In the genomic region with DNA sequence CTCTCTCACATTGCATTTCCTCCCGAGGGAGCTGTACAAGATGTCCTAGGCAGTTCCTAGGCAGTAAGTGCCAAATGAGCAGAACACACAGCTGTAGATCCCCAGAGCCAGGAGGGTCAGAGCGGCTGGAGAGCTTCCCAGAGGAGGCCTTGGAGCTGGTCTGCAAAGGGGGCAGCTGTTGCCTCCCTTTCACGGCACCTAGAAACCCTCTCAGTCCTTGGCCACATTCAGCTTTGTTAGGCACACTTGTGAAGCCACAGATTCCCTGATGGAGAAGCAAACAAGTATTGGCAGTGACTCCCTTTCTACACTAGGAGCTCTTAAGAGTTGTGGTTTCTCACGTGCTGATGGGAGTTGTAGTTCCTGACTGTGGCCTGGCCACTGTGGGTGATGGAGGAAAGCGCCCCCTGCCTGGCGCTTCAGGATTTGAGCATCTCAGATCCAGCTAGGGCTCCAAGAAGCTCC, we compare ENCODE assay signal across 9 mouse cellular contexts. TPM values are rescaled to one million over a fixed set of nuclear protein-coding genes. Genes with fewer than 3 reads are reported as not detected.
DNase-seq lines count a peak whose midpoint lies in the region; ATAC-seq lines count a peak whose summit lies in the region.
"Had no signal": no experiment of that assay in that cellular context is flagged by ENCODE, and none has a peak within 500 bp of the region (broad histone marks: within the 10 kb centered on the region; RNA-seq: fewer than 3 reads in every experiment).

No protein-coding gene starts in this region.

- H3K9ac ChIP-seq in hindbrain, embryonic 16.5 days (ENCODE audit: low read depth, low read length) = peak overlapping the region; percentile 20

- WGBS in hindbrain, embryonic 16.5 days = 18% methylated on average over 6 of the region's 6 CpGs

- no peaks in the 10 kb centered on the region for H3K27me3 ChIP-seq in hindbrain, embryonic 16.5 days (replicated peaks; ENCODE audit: control insufficient read depth, insufficient read depth, low read length)

- ATAC-seq in hindbrain, embryonic 16.5 days = peak; percentile 74

- DNase-seq in Muller cell, postnatal 12 days (ENCODE audit: inconsistent ontology term) = peak; percentile 75
- peak; percentile 85 for DNase-seq in cerebellum, adult 9-11 months
- peak; percentile 72 to 88 for DNase-seq in frontal cortex, postnatal 36 days (ENCODE audit: low spot score in 2 of 2)
- DNase-seq in left cerebral cortex, adult 11 months (ENCODE audit: low spot score) = peak; percentile 88
- DNase-seq in lung, postnatal 25 days (ENCODE audit: low spot score) = peak; percentile 87
- peak; percentile 91 for DNase-seq in retina, postnatal 1 day
- peak; percentile 75 for DNase-seq in urinary bladder, postnatal 14 days (ENCODE audit: low spot score)

- H3K4me2 ChIP-seq in hindbrain, embryonic 16.5 days (ENCODE audit: low read length) = no peak overlapping the region; the same call in 1 of the 2 replicates

- no peaks in the 10 kb centered on the region for H3K9me3 ChIP-seq in hindbrain, embryonic 16.5 days (ENCODE audit: control insufficient read depth, low read length)

- H3K4me3 ChIP-seq in hindbrain, embryonic 16.5 days (ENCODE audit: low read length) = no peak overlapping the region
- H3K4me3 ChIP-seq: myocyte had no signal

- 0 out of 2 replicates have a peak, but pooled peaks cover 5% of the 10 kb centered on the region for H3K36me3 ChIP-seq in hindbrain, embryonic 16.5 days (ENCODE audit: control insufficient read depth, insufficient read depth, low read length)

- H3K27ac ChIP-seq in hindbrain, embryonic 16.5 days (ENCODE audit: low read depth, low read length) = peak overlapping the region; percentile 77

- peaks cover 49% of the 10 kb centered on the region for H3K4me1 ChIP-seq in hindbrain, embryonic 16.5 days (ENCODE audit: control insufficient read depth, insufficient read depth, low read depth, low read length)

RNA-seq across cellular contexts. Expression of a gene that starts 33.5 kb away (rescaled TPM):
- polyA plus RNA-seq in hindbrain, embryonic 16.5 days (2015; fragmentation: Nextera tagmentation; extraction: Ambion mirVana) = 29.1 and 37.1 TPM in 2 replicates

RNA-seq across cellular contexts. Expression of a gene that starts 52.9 kb away (rescaled TPM):
- polyA plus RNA-seq in hindbrain, embryonic 16.5 days (2015; fragmentation: Nextera tagmentation; extraction: Ambion mirVana) = 184 and 232 TPM in 2 replicates
